Mouse (Mus musculus) cerebellum, postnatal 36 days (tissue): ENCODE results near the gene Gm45062.

Source experiments
- DNase-seq, 2 experiments: peaks; one replicate each; pipeline ENCODE4 v3.0.0; 2021 to 2022; ENCODE audit warnings: mixed read lengths in 2 of 2

The Gm45062 gene

DNA sequence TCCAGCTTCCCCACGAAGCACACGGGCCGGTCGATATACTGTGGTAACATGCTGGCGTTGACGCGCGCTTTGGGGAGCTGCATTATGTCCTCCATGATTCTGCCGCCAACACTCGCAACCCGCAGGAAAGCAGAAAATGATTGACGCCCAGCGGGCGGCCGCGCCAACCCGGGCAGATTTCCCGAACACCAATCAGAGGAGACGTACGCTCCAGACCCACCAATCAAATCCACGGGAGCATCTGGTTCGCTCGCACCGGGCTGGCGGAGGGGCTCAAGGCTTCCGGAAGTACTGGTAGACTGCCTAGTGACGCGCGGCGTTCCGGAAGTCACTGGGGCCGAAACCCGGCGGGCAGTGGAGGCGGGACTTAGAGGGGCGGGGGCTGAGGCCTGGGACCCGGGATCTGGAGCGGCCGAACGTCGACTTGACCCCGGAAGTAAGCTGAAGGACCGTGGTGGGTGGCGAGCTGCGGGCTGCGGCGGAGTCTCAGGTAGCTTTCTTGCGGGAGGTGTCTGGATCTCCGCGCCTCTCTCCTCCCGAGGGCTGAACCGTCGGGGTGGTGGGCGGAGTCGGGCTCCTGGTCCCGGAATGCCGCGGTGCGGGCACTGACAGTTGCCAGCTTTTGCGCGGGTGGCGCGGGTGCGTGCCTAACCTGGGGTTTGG is at the start of gene Gm45062, which contains the start of the genes Rpa3 and Umad1:
TSS of gene Gm45062 (plus strand) at position 447 of the 663 bp plus-strand sequence.
TSS of gene Rpa3 (minus strand) at position 170 of the 663 bp plus-strand sequence.
TSS of gene Umad1 (plus strand) at position 285 of the 663 bp plus-strand sequence.
- DNase-seq: peak; percentile 97 to 98

DNA sequence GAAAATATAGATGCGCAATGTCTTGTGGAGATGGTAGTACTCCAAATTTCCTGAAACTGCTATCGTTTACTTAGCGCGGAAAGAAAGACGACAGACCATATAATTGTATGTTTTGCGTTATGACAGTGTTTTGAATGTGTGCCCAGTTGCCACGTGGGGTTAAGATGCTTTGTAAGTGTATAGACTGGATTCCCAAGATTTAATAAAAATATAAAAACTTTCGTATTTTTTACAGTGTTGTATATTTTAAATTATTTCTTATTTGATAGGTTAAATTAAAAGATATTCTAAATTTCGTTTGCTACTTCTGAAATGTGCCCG is 49.4 kb upstream of the Gm45062 start:
- DNase-seq: peak in 1 of 2 experiments; percentile 9

GRCm38 (mm10) chr6:8210661-8211060 is 48.6 kb upstream of the Gm45062 start:
- DNase-seq: peak in 1 of 2 experiments; percentile 12

GRCm38 (mm10) chr6:8227035-8227434 is 32.2 kb upstream of the Gm45062 start:
- no peak for DNase-seq

- DNase-seq: no peak
Observed at GRCm38 (mm10) chr6:8228596-8228995, 30.7 kb upstream of the Gm45062 start.

- no peak for DNase-seq
Observed at GRCm38 (mm10) chr6:8258316-8258715, 934 bp upstream of the Gm45062 start.

DNA sequence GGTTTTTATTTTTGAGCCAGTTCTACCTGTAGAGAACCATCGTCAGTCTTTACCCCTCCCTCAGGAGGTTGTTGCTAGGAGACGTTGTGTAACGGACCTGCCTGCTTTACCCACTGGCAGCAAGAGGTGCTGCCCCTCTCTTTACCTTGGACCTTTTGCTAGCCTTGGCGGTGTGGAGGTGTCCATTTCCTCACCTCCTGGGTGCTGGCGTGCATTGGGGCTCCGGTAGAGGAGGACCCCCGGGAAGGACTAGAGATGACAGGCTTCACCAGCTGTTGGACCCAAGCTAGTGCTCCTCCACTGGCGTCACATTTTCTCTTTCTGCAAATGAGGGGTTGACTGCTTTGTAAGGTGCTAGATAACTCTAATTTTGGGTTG is 406 bp downstream of the Gm45062 start:
- no peak for DNase-seq

- DNase-seq: no peak
Observed at GRCm38 (mm10) chr6:8271047-8271446, 11.8 kb downstream of the Gm45062 start.

DNA sequence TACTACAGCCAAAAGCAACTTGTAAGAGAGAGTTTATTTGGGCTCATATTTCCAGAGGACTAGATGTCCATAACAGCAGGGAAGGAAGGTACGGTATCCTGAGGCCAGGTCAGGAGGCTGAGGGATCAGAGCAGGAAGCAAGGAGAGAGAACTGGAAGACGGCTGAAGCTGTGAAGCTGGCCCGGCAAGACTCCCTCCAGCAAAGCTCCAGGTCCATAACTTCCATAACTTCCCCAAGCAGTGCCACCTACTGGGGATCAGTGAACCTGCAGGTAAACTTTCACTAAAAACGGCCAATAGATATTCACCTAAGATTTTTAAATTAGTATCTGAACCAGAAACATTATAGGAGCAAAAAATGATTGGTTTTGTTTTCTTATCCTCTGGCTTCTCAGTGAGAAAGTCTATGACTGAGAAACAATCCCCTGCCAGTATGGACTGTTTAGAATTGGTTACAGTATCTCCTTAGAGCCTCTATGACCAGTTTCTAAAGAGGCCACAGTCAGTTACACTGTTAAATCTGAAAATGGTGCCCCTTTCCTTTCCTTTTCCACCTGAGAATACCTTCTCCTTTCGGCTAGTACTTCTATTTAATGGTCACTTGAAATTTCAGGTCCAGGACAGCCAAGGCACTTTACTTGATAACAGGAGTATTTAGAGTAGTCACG is 15.3 kb downstream of the Gm45062 start:
- peak; percentile 55 to 58 for DNase-seq

GRCm38 (mm10) chr6:8275098-8275497 is 15.8 kb downstream of the Gm45062 start:
- DNase-seq: peak; percentile 75 to 87

- no peak for DNase-seq
Observed at GRCm38 (mm10) chr6:8276431-8276830, 17.2 kb downstream of the Gm45062 start.

GRCm38 (mm10) chr6:8278426-8279002 is 19.3 kb downstream of the Gm45062 start:
- no peak for DNase-seq

GRCm38 (mm10) chr6:8283255-8283654 is 24.0 kb downstream of the Gm45062 start:
- no peak for DNase-seq

GRCm38 (mm10) chr6:8285401-8285960 is 26.2 kb downstream of the Gm45062 start:
- DNase-seq: no peak

GRCm38 (mm10) chr6:8286146-8286545 is 26.9 kb downstream of the Gm45062 start:
- DNase-seq: no peak

GRCm38 (mm10) chr6:8288755-8289580 is 29.7 kb downstream of the Gm45062 start:
- no peak for DNase-seq

GRCm38 (mm10) chr6:8294048-8294784 is 35.0 kb downstream of the Gm45062 start:
- no peak for DNase-seq

GRCm38 (mm10) chr6:8299066-8299863 is 40.0 kb downstream of the Gm45062 start:
- DNase-seq: no peak

DNA sequence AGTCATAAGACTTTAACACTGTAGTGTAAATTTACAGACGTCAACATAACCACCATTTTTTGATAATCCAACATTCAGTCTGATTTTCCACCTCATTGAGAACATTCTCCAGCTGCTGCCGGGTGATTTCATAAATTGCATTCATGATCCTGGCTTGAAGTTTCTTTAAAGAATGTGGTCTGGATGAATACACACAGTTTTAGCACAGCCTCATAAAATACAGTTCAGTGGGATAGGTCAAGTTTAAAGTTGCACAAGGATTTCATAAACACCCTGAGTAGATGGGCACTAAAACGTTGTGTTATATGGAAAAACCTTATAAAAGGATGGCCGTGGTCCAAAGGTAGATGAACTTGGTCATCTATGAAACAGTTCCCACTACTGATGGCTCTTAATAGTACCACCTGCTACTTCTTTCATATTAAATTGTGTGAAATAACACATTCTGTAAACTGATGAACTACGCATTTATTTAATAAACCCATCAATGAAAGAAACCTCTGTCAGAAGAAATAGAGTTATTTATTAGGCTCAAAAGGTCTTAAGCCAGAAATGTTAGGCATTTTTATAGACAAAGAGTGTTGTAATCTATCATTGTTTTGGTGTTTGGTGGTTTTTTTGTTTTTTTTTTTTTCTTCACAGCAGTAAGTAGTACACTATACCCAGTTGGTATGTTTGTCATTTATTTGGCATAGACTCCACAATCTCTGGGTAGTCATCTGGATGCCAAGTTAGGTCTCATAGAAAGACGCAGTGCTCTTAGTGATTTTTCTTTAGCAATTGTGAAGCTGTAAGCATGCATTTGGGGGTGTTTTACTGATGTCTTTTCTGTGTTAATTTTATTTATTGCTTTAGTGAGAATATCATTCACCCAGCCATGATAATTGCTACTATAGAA is 48.9 kb downstream of the Gm45062 start:
- no peak for DNase-seq

DNA sequence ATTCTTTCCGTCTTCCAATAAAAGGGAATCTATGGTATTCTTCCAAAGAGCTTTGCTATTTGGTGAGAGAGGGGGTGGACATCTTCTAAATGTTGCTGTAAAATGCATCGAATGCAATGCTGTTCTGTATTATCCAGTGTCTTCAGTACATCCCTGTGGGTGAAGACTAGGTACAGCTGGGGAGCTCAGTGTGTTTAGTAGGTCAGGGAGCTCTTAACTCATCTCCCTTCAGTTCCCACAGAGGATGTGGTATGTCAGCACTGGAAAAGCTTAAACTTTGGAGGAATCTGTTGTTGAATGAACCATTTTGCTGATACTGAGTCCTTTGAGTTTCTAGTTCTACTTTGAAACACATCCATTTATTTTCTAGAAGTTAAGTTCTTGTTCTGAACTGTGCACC is 53.3 kb downstream of the Gm45062 start:
- no peak for DNase-seq
